Mouse (Mus musculus) thymus, adult 2 months (tissue): Measurements from ENCODE around the gene Nrgn.

ENCODE experiments used
- CTCF ChIP-seq: fragments of 200-500 bp; IDR thresholded peaks from 2 replicates; pipeline ENCODE4 v1.5.1; 2012; ENCODE audit warnings: mild to moderate bottlenecking, control low read depth, low read length, moderate library complexity, borderline replicate concordance; ENCODE audit not compliant: control insufficient read depth, poor library complexity, insufficient read depth; ENCODE audit errors: extremely low read depth
- POLR2A ChIP-seq: fragments of 200-500 bp; IDR thresholded peaks from 2 replicates; pipeline ENCODE4 v1.6.1; 2012; ENCODE audit warnings: mild to moderate bottlenecking, low read length, control low read depth, moderate library complexity; ENCODE audit not compliant: control insufficient read depth, poor library complexity, insufficient read depth; ENCODE audit errors: extremely low read depth

DNA sequence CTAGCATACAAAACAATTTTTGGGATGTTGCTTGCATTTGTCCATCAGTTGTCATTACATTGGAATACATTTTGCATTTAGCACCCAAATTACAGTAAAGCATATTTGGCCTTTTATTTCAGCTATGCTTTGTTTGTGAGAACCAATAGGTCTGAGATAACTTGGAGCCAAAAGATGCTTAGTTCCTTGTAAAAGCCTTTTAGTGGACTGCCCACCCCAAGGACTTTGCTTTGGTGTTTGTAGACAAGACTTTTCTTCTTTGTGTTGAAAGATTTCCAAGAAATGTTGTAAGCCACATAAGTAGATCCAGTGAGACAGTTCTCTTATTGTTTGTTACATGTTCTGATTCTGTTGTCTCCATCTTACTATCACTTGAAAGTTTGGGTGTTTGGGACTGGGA lies 56.4 kb downstream of the Nrgn start:
- TF ChIP-seq CTCF, result no peak
- no peak for TF ChIP-seq POLR2A
